Mouse (Mus musculus): Measurements from ENCODE around the gene Wfdc21. TPM values are rescaled to one million over a fixed set of nuclear protein-coding genes. Genes with fewer than 3 reads are reported as not detected.

The Wfdc21 gene
- total and polyA plus RNA-seq, 3 experiments, result not detected

GRCm38 (mm10) chr11:83708715-83709114 lies 38.0 kb upstream of the Wfdc21 start, which contains the start of gene Wfdc18:
Gene Wfdc18 (plus strand): TSS chr11:83709015.
- H3K36me3 ChIP-seq (ENCODE audit: control insufficient read depth in 1 of 2, insufficient read depth in 2 of 2, low read length in 2 of 2), result no peaks in the 10 kb centered on the region
- no peak for DNase-seq (ENCODE audit: low read depth, low spot score)
- no peak within 1 kb of the TSS for H3K27ac ChIP-seq (ENCODE audit: control insufficient read depth, low read depth, low read length)
- H3K27me3 ChIP-seq (ENCODE audit: control insufficient read depth in 1 of 2, insufficient read depth in 2 of 2, low read length in 2 of 2), result peaks cover 13 to 51% of the 10 kb centered on the region in 2 experiments
- H3K4me3 ChIP-seq (ENCODE audit: control insufficient read depth in 1 of 2, insufficient read depth in 1 of 2, low read depth in 2 of 2, low read length in 2 of 2), result no peak within 1 kb of the TSS
- TF ChIP-seq MAX (IDR thresholded peaks at IDR 0.05; ENCODE audit: low read length), result no peak
- TF ChIP-seq ZKSCAN1 (IDR thresholded peaks at IDR 0.05; ENCODE audit: low read depth, low read length), result no peak
- TF ChIP-seq UBTF (IDR thresholded peaks at IDR 0.05; ENCODE audit: borderline replicate concordance, insufficient read depth, low read depth, low read length), result no peak
- TF ChIP-seq TBP (IDR thresholded peaks at IDR 0.05; ENCODE audit: low read depth, low read length), result no peak
- no peak for TF ChIP-seq RAD21 (IDR thresholded peaks at IDR 0.05; ENCODE audit: low read depth, low read length)
- TF ChIP-seq SMC3 (IDR thresholded peaks at IDR 0.05; ENCODE audit: low read depth, low read length), result no peak
- TF ChIP-seq HCFC1 (IDR thresholded peaks at IDR 0.05; ENCODE audit: low read depth, low read length), result no peak
- TF ChIP-seq CHD1 (IDR thresholded peaks at IDR 0.05; ENCODE audit: low read depth, low read length), result no peak
- no peak for TF ChIP-seq MEF2A (IDR thresholded peaks at IDR 0.05; ENCODE audit: extremely low read depth, insufficient replicate concordance, low read depth, low read length, poor library complexity, severe bottlenecking)
- TF ChIP-seq MXI1 (IDR thresholded peaks at IDR 0.05; ENCODE audit: low read depth, low read length), result no peak
- no peak for TF ChIP-seq ZNF384 (IDR thresholded peaks at IDR 0.05; ENCODE audit: low read depth, low read length)
- H3K9ac ChIP-seq (ENCODE audit: control insufficient read depth, low read depth, low read length, poor library complexity, severe bottlenecking), result no peak within 1 kb of the TSS
- H3K4me1 ChIP-seq (ENCODE audit: control insufficient read depth in 1 of 2, insufficient read depth in 2 of 2, low read length in 2 of 2), result no peaks in the 10 kb centered on the region
- H3K9me3 ChIP-seq (replicated peaks; ENCODE audit: insufficient read depth, low read length), result no peaks in the 10 kb centered on the region
- no peaks in the 10 kb centered on the region for H3K79me2 ChIP-seq (ENCODE audit: control insufficient read depth, insufficient read depth, low read length, poor library complexity)

- Histone ChIP-seq H3K79me2 (ENCODE audit: control insufficient read depth, insufficient read depth, low read length, poor library complexity) (no peaks in the 10 kb centered on the region), H3K4me3 (ENCODE audit: control insufficient read depth in 1 of 2, insufficient read depth in 1 of 2, low read depth in 2 of 2, low read length in 2 of 2) (no peak overlapping the region), H3K27ac (ENCODE audit: control insufficient read depth, low read depth, low read length) (no peak overlapping the region), H3K36me3 (ENCODE audit: control insufficient read depth in 1 of 2, insufficient read depth in 2 of 2, low read length in 2 of 2) (no peaks in the 10 kb centered on the region), H3K27me3 (ENCODE audit: control insufficient read depth in 1 of 2, insufficient read depth in 2 of 2, low read length in 2 of 2) (peaks cover 11 to 51% of the 10 kb centered on the region in 2 experiments), H3K4me1 (ENCODE audit: control insufficient read depth in 1 of 2, insufficient read depth in 2 of 2, low read length in 2 of 2) (no peaks in the 10 kb centered on the region), H3K9ac (ENCODE audit: control insufficient read depth, low read depth, low read length, poor library complexity, severe bottlenecking) (no peak overlapping the region), H3K9me3 (replicated peaks; ENCODE audit: insufficient read depth, low read length) (no peaks in the 10 kb centered on the region)
- DNase-seq (ENCODE audit: low read depth, low spot score), result no peak
- TF ChIP-seq GATA1 (IDR thresholded peaks at IDR 0.05; ENCODE audit: low read depth, low read length), result no peak
- no peak for TF ChIP-seq USF1 (IDR thresholded peaks at IDR 0.05; ENCODE audit: low read depth, low read length)
- TF ChIP-seq CHD2 (IDR thresholded peaks at IDR 0.05; ENCODE audit: low read length), result no peak
- TF ChIP-seq POLR2AphosphoS5 (IDR thresholded peaks at IDR 0.05; ENCODE audit: borderline replicate concordance, low read depth, low read length), result no peak
- TF ChIP-seq ELF1 (IDR thresholded peaks at IDR 0.05; ENCODE audit: low read depth, low read length), result no peak
- no peak for TF ChIP-seq RAD21 (IDR thresholded peaks at IDR 0.05; ENCODE audit: low read depth, low read length)
- TF ChIP-seq E2F4 (IDR thresholded peaks at IDR 0.05; ENCODE audit: borderline replicate concordance, low read depth, low read length), result no peak
- TF ChIP-seq ZNF384 (IDR thresholded peaks at IDR 0.05; ENCODE audit: low read depth, low read length), result no peak
- TF ChIP-seq MAZ (IDR thresholded peaks at IDR 0.05; ENCODE audit: low read depth, low read length), result no peak
- no peak for TF ChIP-seq NRF1 (IDR thresholded peaks at IDR 0.05; ENCODE audit: insufficient read depth, low read depth, low read length, poor library complexity, severe bottlenecking)
These were observed 37.1 kb upstream of the Wfdc21 start for GRCm38 (mm10) chr11:83709683-83710082.

Measured in MEL (cell line).